ENCODE assay signal across 14 mouse cellular contexts in the genomic region with DNA sequence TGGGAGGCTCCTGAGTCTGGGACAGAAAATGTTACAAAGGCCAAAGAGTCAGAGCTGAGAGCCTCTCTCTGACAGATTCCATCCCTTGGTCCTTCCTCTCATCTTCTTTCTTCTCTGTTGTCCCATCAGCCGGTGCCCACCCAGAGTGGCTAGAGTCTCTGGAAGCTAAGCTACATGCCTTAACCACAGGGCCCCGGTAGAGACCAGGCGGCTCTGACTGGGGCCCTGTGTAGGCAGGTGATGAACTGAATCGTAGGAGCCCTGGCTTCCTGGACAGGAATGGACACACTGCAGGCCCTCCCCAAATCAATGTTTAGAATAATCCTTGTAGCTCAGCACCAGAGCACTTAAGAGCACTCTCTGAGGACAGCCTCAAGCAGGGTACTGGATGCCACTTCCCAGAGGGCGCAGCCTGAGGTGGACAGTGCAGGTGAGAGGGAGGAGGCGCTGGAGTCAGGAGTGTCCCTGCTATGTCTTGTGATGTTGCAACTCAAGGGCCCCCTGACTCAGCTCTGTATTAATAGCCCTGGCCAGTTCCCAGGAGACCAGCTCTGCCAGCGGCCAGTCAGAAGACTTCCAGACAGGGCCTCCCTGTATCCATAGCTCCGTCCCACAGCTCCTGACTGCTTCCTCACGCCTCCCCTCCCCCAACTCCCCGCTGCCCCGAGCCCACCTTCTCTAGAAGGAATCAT. TPM values are rescaled to one million over a fixed set of nuclear protein-coding genes. Genes with fewer than 3 reads are reported as not detected.
DNase-seq lines count a peak whose midpoint lies in the region; ATAC-seq and TF ChIP-seq lines count a peak whose summit lies in the region.
"Had no signal": no experiment of that assay in that cellular context is flagged by ENCODE, and none has a peak within 500 bp of the region (broad histone marks: within the 10 kb centered on the region; RNA-seq: fewer than 3 reads in every experiment).

No protein-coding gene starts in this region.

- ATAC-seq in megakaryocyte, adult 5-6 weeks (ENCODE audit: poor library complexity, severe bottlenecking) = no peak
- peak; percentile 77 for ATAC-seq in heart, embryonic 16.5 days (replicated peaks; ENCODE audit: extremely low read depth, insufficient read depth, low FRiP score)
- ATAC-seq: forebrain, embryonic 16.5 days; intestine, embryonic 15.5 days had no signal

- intact Hi-C loops in gastrocnemius, postnatal 14 days (cut with DNase I; ENCODE audit: low total_unique reads) = loop anchor here (5.0 kb wide), 2 partner anchors 42 to 87 kb away; no protein-coding TSS in a partner anchor

- no peaks in the 10 kb centered on the region for H3K27me3 ChIP-seq in megakaryocyte, embryonic 14.5 days (replicated peaks)
- H3K27me3 ChIP-seq in heart, embryonic 16.5 days (ENCODE audit: control insufficient read depth, insufficient read depth, low read length) = no peaks in the 10 kb centered on the region
- H3K27me3 ChIP-seq in myocyte (ENCODE audit: control insufficient read depth, insufficient read depth, insufficient read length) = no peaks in the 10 kb centered on the region
- no peaks in the 10 kb centered on the region for H3K27me3 ChIP-seq in thymus, adult 2 months (ENCODE audit: control insufficient read depth, insufficient read depth, low read length)
- H3K27me3 ChIP-seq: intestine, embryonic 15.5 days; limb, embryonic 12.5 days; midbrain, embryonic 12.5 days; neural tube, embryonic 13.5 days had no signal

- H3K27ac ChIP-seq in heart, embryonic 16.5 days (ENCODE audit: low read length) = peak overlapping the region; percentile 97
- no peak overlapping the region for H3K27ac ChIP-seq in thymus, adult 2 months (ENCODE audit: control insufficient read depth, insufficient read depth, low read length)
- H3K27ac ChIP-seq: intestine, embryonic 15.5 days; limb, embryonic 12.5 days; midbrain, embryonic 12.5 days; neural tube, embryonic 13.5 days had no signal

- 29% methylated on average over 11 of the region's 11 CpGs for WGBS in heart, embryonic 16.5 days
- WGBS in thymus, adult 2 months = 87% methylated on average over 11 of the region's 11 CpGs

- no peak for TF ChIP-seq POLR2A in myocyte (IDR thresholded peaks at IDR 0.05; ENCODE audit: insufficient read length, low read depth)
- no peak for TF ChIP-seq POLR2A in thymus, adult 2 months (IDR thresholded peaks at IDR 0.05; ENCODE audit: control insufficient read depth, extremely low read depth, insufficient read depth, low read length, poor library complexity)

- H3K4me1 ChIP-seq in megakaryocyte, embryonic 14.5 days = peaks cover 97% of the 10 kb centered on the region
- H3K4me1 ChIP-seq in heart, embryonic 16.5 days (ENCODE audit: control insufficient read depth, insufficient read depth, low read length) = peaks cover 42% of the 10 kb centered on the region
- peaks cover 26% of the 10 kb centered on the region for H3K4me1 ChIP-seq in thymus, adult 2 months (replicated peaks; ENCODE audit: control insufficient read depth, insufficient read depth, low read length)

- DNase-seq in gastrocnemius, postnatal 14 days = peak; percentile 78
- no peak for DNase-seq in thymus, adult 2 months
- no peak for DNase-seq in frontal cortex, postnatal 25 days (ENCODE audit: low spot score in 2 of 2)
- no peak for DNase-seq in thymus, postnatal 10 days (ENCODE audit: low spot score in 2 of 2)
- DNase-seq: cerebellum, adult 11 months had no signal

- no peaks in the 10 kb centered on the region for H3K36me3 ChIP-seq in megakaryocyte, embryonic 14.5 days (replicated peaks; ENCODE audit: low read length)
- H3K36me3 ChIP-seq in heart, embryonic 16.5 days (ENCODE audit: control insufficient read depth, insufficient read depth) = no peaks in the 10 kb centered on the region
- H3K36me3 ChIP-seq in myocyte (ENCODE audit: control insufficient read depth, insufficient read depth) = no peaks in the 10 kb centered on the region
- no peaks in the 10 kb centered on the region for H3K36me3 ChIP-seq in thymus, adult 2 months (ENCODE audit: control insufficient read depth, insufficient read depth, low read length)
- H3K36me3 ChIP-seq: intestine, embryonic 15.5 days; limb, embryonic 12.5 days; midbrain, embryonic 12.5 days; neural tube, embryonic 13.5 days had no signal

- H3K9ac ChIP-seq in heart, embryonic 16.5 days (ENCODE audit: low read length) = peak overlapping the region; percentile 60
- H3K9ac ChIP-seq: intestine, embryonic 15.5 days; limb, embryonic 12.5 days; midbrain, embryonic 12.5 days; neural tube, embryonic 13.5 days had no signal

- peak overlapping the region; percentile 45; the same call in 1 of the 2 replicates for H3K4me2 ChIP-seq in heart, embryonic 16.5 days (ENCODE audit: low read depth, low read length)
- no peak overlapping the region for H3K4me2 ChIP-seq in myocyte (ENCODE audit: low read depth)
- H3K4me2 ChIP-seq: intestine, embryonic 15.5 days; limb, embryonic 12.5 days; midbrain, embryonic 12.5 days; neural tube, embryonic 13.5 days had no signal

- H3K79me2 ChIP-seq in myocyte (ENCODE audit: control insufficient read depth, insufficient read depth) = no peaks in the 10 kb centered on the region

- H3K9me3 ChIP-seq in megakaryocyte, embryonic 14.5 days = no peaks in the 10 kb centered on the region
- H3K9me3 ChIP-seq in heart, embryonic 16.5 days (replicated peaks; ENCODE audit: control insufficient read depth, low read length) = no peaks in the 10 kb centered on the region
- H3K9me3 ChIP-seq: intestine, embryonic 15.5 days; limb, embryonic 12.5 days; midbrain, embryonic 12.5 days; neural tube, embryonic 13.5 days had no signal

- H3K4me3 ChIP-seq in megakaryocyte, embryonic 14.5 days (replicated peaks) = peak overlapping the region; percentile 67
- 0 out of 2 replicates have a peak overlapping the region, but pooled peaks have one; percentile 14 for H3K4me3 ChIP-seq in heart, embryonic 16.5 days (ENCODE audit: low read length)
- H3K4me3 ChIP-seq in myocyte = no peak overlapping the region
- H3K4me3 ChIP-seq in thymus, adult 2 months (ENCODE audit: control insufficient read depth, insufficient read depth, low read length) = no peak overlapping the region
- H3K4me3 ChIP-seq: intestine, embryonic 15.5 days; limb, embryonic 12.5 days; midbrain, embryonic 12.5 days; neural tube, embryonic 13.5 days had no signal

- no peak for TF ChIP-seq CTCF in thymus, adult 2 months (IDR thresholded peaks at IDR 0.05; ENCODE audit: borderline replicate concordance, control insufficient read depth, extremely low read depth, insufficient read depth, low read length, poor library complexity)

- no peak overlapping the region for H3ac ChIP-seq in myocyte (ENCODE audit: control insufficient read depth, insufficient read length)

TF ChIP-seq in myocyte, 11 proteins besides CTCF, POLR2A, EP300 and RAD21:
- peak in 1 of 3 experiments; percentile 16 for TF ChIP-seq MYOG (IDR thresholded peaks at IDR 0.05; ENCODE audit: control insufficient read depth in 1 of 3, insufficient read depth in 1 of 3, insufficient read length in 2 of 3, low read depth in 2 of 3)
- TF ChIP-seq USF1 (IDR thresholded peaks at IDR 0.05; ENCODE audit: low read depth) = no peak
- peak; percentile 84 for TF ChIP-seq CEBPB (IDR thresholded peaks at IDR 0.05; ENCODE audit: insufficient read depth, poor library complexity, severe bottlenecking)

RNA-seq across cellular contexts. Expression of a gene that starts 21.4 kb away (rescaled TPM):
- 20.7 and 115 TPM in 2 replicates for polyA plus RNA-seq in megakaryocyte, embryonic 14.5 days (2012; ENCODE audit: insufficient read depth, low replicate concordance)
- total RNA-seq in megakaryocyte, adult 5-6 weeks (2015) = 26.9 and 27.2 TPM in 2 replicates
- 11.5 and 13.9 TPM in 2 replicates for total RNA-seq in megakaryocyte, adult 5-6 weeks (2017)
- 10 to 100 TPM; 79.2 to 83.9 TPM for total RNA-seq in gastrocnemius, postnatal 14 days (2021)
- 19.3 and 30.1 TPM in 2 replicates for polyA plus RNA-seq in heart, embryonic 16.5 days (2015; fragmentation: Nextera tagmentation; extraction: Ambion mirVana)
- polyA plus RNA-seq in myocyte (2012; fragmentation: generic; extraction: Trizol) = 76.2 TPM
- 104 and 134 TPM in 2 replicates for polyA plus RNA-seq in thymus, adult 2 months (2012; rRNA removed)

RNA-seq across cellular contexts. Expression of a gene that starts 34.2 kb away (rescaled TPM):
- polyA plus RNA-seq in megakaryocyte, embryonic 14.5 days (2012; ENCODE audit: insufficient read depth, low replicate concordance) = 3.3 and 17.4 TPM in 2 replicates
- 0.14 and 0.33 TPM in 2 replicates for total RNA-seq in megakaryocyte, adult 5-6 weeks (2015)
- 0.24 and 1.2 TPM in 2 replicates for total RNA-seq in megakaryocyte, adult 5-6 weeks (2017)
- total RNA-seq in gastrocnemius, postnatal 14 days (2021) = 100 to 1,000 TPM in 1 of 2 experiments, 10 to 100 TPM in 1; 87.5 to 102 TPM
- 19.7 and 21.4 TPM in 2 replicates for polyA plus RNA-seq in heart, embryonic 16.5 days (2015; fragmentation: Nextera tagmentation; extraction: Ambion mirVana)
- 60.6 TPM for polyA plus RNA-seq in myocyte (2012; fragmentation: generic; extraction: Trizol)
- polyA plus RNA-seq in thymus, adult 2 months (2012; rRNA removed) = 2.9 and 7.7 TPM in 2 replicates

RNA-seq across cellular contexts. Expression of a gene that starts 44.9 kb away (rescaled TPM):
- 43.5 and 60.3 TPM in 2 replicates for polyA plus RNA-seq in megakaryocyte, embryonic 14.5 days (2012; ENCODE audit: insufficient read depth, low replicate concordance)
- total RNA-seq in megakaryocyte, adult 5-6 weeks (2015) = 14.4 and 14.7 TPM in 2 replicates
- total RNA-seq in megakaryocyte, adult 5-6 weeks (2017) = 11.7 and 13.1 TPM in 2 replicates
- total RNA-seq in gastrocnemius, postnatal 14 days (2021) = 10 to 100 TPM in 1 of 2 experiments, 1 to 10 TPM in 1; 9.5 to 20.5 TPM
- polyA plus RNA-seq in heart, embryonic 16.5 days (2015; fragmentation: Nextera tagmentation; extraction: Ambion mirVana) = 27.6 and 30.1 TPM in 2 replicates
- polyA plus RNA-seq in myocyte (2012; fragmentation: generic; extraction: Trizol) = 4.7 TPM
- polyA plus RNA-seq in thymus, adult 2 months (2012; rRNA removed) = 189 and 210 TPM in 2 replicates

Comparison
In these comparisons a context has a peak if more than half of its experiments do, and no peak if none do; other contexts are left out.
1. H3K4me3 ChIP-seq: peak in megakaryocyte, embryonic 14.5 days (single experiment) and heart, embryonic 16.5 days (single experiment); none in myocyte (single experiment) and thymus, adult 2 months (single experiment).